Mouse (Mus musculus) layer of hippocampus, postnatal 10 days (tissue): ENCODE data around the gene Nos1ap. TPM values are rescaled to one million over a fixed set of nuclear protein-coding genes. Genes with fewer than 3 reads are reported as not detected.

Source experiments
- DNase-seq, 2 experiments: peaks; one replicate each; pipeline ENCODE4 v3.0.0; 2021; ENCODE audit warnings: low spot score in 2 of 2
- total RNA-seq, 2 experiments: library from RNA; stranded (reverse); gene quantifications; 2 replicates each; pipeline ENCODE4 v1.2.3; 2021

Gene Nos1ap
- total RNA-seq, 2 experiments from 2014 or later, result 83.9 to 88.5 TPM

GRCm38 (mm10) chr1:170588879-170589218 is 812 bp downstream of the Nos1ap start:
- no peak for DNase-seq

- no peak for DNase-seq
Observed at GRCm38 (mm10) chr1:170588353-170588752, 1.3 kb downstream of the Nos1ap start.

- no peak for DNase-seq
Observed at GRCm38 (mm10) chr1:170586715-170587114, 2.9 kb downstream of the Nos1ap start.

DNA sequence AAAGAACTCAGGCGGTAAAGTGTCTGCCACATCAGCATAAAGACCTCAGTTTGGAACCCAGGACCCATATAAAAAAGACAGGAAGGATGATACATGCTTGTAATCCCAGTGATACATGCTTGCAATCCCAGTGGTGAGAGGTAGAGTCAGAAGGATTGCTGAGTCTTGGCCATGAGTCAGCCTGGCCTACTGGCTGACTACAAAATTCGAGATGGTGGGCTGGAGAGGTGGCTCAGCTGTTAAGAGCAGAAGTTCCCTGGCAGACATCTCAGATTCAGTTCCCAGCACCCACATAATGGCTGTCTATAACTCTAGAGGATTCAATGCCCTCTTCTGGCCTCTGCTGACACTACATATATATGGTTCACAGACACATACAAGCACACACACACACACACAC is 5.7 kb downstream of the Nos1ap start:
- no peak for DNase-seq

- no peak for DNase-seq
Observed at GRCm38 (mm10) chr1:170582341-170582740, 7.3 kb downstream of the Nos1ap start.

DNA sequence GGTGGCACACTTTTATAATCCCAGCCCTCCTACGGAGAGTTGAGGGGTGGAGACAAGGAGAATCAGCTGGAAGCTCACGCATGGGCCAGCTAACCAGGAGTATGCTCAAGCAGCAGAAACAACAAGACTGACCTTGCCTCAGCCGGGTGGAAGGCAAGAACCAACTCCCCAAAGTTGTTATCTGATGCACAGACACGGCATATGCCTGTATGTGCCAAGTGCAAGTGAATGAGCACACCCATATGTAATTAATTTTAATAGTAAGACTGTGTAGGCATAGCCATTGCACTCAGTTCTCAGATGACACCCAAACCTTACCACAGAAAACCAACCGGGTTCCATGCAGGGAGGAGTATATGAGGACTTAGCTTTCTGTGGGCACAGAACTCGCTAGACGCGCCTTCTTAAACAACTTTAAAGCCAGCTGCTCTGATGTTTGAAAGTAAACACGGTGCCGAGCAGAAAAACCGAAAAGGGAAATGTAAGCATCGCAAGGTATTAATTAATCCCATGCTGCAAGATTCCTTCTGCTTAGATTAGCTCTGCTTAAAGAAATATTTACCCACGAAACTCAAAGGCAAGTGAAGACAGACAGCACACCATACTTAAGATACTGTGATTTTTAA is 9.1 kb downstream of the Nos1ap start:
- no peak for DNase-seq

DNA sequence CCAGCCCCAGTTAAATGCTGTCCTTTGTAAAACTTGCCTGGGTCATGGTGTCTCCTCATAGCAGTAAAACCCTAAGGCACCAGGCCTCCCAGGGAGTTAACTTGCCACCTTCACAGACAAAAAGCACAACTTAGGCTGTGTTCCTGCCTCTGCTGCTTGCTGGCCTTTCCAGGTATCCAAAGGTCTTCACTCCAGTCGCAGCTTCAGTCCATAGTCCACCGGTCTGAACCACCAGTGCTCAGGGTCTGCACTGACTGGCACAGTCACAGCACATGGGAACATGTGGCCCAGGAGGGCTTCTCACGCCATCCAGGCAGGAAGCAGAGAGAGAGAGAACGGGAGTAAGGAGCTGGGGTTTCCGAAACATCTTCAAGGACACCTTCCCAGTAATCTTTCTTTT is 10.2 kb downstream of the Nos1ap start:
- no peak for DNase-seq

DNA sequence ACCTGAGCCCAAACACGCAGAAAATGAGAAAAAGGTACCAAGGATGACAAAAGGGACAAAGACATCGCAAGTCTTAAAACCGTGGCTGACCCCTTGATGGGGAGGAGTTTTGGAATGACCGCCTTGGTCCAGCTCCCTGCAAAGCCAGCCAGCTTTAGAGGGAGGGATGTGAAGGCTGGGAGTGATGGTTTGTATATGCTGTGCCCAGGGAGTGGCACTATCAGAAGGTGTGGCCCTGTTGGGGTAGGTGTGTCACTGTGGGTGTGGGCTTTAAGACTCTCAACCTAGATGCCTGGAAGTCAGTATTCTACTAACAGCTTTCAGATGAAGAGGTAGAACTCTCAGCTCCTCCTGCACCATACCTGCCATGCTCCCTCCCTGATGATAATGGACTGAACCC is 10.6 kb downstream of the Nos1ap start:
- DNase-seq, result no peak

GRCm38 (mm10) chr1:170576728-170577065 is 13.0 kb downstream of the Nos1ap start:
- DNase-seq, result no peak

- no peak for DNase-seq
Observed at GRCm38 (mm10) chr1:170576012-170576727, 13.5 kb downstream of the Nos1ap start.

- no peak for DNase-seq
Observed at GRCm38 (mm10) chr1:170573117-170573516, 16.5 kb downstream of the Nos1ap start.

DNA sequence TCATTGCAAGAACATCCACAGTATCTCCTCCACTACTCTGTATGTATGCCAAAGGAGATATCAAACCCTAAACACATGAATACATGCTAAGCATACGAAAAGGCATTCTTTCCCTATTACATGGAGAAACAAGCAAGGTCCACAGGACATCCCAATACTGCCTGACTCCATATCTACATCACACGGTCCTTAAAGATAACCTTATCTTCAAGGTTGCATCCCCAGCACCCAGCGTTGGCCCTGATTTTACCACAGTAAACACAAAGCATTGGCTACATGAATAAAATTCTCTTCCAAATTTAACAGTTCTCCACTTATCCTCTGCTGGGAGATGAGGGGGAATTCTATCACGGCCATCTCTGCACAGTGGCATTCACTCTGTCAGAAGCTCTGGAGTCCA is 22.7 kb downstream of the Nos1ap start:
- no peak for DNase-seq

DNA sequence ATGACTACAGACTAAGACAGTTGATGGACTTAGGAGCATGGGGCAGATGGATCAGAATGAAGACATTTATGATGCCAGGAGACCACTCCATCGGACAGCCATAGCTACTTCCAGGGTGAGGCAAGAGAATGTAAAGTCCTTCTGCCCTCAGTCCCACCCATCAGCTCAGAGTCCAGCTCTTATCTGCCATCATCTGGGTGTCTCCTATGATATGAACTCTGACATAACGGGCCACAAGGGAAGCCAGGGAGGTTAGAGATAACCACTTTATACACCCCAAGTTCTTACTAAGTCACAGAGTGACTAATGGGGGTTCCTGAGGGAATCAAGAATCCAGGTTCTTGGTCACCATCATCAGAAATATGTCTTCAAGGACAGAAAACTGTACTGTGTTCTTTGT is 23.1 kb downstream of the Nos1ap start:
- no peak for DNase-seq

- DNase-seq, result no peak
Observed at GRCm38 (mm10) chr1:170564926-170565325, 24.7 kb downstream of the Nos1ap start.

DNA sequence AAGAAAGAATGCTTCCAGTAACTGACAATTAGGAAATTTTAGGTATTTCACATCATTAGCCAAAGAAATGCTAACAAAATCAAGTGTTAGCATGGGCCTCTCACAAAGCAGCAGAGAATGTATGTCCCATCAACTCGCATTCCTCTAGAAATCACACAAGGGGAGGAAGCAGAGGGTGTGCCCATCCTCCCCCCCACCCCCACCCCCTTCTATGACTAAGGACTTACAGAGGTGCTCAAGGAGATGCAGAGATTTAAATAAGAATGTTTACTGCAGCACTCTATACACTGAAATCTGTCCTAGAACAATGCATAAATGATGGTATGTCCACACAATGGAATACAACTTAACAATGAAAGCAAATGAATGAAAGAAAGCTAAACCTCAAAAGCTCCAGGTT is 27.2 kb downstream of the Nos1ap start:
- no peak for DNase-seq

DNA sequence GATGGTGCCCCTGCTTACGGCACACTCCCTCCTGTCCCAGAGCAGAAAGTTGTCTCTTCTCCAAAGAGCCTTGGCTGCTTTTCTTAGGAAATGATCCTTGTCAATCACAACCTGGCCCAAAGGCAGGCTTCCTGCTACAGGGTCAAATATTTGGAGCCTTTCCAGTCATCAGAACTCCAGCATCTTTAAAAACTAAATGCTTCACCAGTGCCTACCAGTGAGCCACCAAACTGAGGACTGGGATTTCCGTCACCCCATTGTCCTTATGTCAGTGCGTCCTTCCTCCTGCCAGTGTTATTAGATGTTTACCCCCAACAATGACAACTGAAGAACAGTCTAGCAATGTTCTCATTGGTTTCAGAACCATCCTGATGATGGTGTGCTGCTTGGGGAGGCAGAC is 28.9 kb downstream of the Nos1ap start:
- DNase-seq, result no peak

DNA sequence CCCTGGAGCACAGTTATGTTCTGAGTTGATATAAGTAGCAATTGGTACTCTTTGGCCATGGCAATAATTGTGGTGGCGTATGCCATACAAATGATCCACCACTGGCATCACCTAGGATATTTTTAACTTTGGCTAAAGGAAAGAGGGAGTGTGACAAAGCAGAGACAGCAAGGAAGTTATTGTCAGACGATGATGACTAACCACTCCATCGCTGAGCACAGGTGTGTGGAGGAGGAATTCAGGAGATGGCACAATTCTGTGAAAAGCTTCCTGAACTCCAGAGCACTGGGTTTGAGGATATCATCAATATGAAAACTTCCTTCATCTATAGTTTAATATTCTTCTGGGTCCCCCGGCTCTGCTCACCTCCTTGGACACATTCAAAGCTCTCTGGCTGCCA is 31.7 kb downstream of the Nos1ap start:
- no peak for DNase-seq

GRCm38 (mm10) chr1:170556696-170557095 is 33.0 kb downstream of the Nos1ap start:
- no peak for DNase-seq

DNA sequence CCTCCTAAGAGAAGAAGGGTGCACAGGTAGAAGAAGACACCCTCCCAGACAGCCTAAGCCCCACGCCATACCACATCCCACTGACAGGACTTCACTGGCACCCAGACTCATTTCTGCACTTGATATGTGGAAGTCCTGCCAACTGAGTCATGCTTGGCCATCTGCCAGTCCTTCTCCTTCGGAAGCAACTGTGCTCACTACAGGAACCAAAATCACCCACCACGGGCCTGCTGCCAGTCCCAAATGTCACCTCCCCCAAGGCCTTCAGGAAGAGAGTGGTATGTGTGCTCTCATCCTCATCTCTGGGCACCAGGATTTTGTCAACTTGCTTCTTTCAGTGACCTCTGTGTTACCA is 34.7 kb downstream of the Nos1ap start:
- DNase-seq, result peak; percentile 79 to 82

DNA sequence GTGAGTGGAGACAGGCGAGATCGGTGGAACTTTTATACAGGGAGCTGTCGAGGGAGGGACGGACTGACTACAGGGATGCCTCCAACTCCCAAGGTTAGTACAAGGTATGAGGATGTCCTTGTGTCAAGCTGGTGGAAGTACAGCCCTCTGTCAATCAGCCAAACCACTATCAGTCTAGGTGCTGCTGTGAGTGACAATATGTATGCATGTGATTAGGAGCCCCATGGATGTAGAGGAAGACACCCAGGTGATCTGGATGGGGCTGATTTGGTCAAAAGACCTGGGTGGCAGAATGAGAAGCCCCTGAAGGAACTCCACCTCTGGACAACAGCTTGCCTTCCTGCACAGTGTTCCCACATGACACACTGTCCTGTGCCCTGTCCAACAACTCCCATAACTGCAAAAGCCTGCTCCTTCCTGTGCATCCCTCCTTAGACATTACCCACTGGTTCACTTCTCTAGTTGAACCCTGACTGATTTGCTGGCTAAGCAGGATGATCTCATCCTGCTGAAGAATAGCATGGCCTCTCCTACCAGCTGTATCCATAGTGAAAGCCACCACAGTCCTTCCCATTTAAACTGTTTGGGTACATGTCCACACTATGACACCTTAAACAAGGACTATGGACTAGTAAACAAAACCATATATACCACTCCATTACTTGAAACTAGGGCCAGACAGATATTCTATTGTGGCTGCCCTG is 35.3 kb downstream of the Nos1ap start:
- DNase-seq, result no peak

DNA sequence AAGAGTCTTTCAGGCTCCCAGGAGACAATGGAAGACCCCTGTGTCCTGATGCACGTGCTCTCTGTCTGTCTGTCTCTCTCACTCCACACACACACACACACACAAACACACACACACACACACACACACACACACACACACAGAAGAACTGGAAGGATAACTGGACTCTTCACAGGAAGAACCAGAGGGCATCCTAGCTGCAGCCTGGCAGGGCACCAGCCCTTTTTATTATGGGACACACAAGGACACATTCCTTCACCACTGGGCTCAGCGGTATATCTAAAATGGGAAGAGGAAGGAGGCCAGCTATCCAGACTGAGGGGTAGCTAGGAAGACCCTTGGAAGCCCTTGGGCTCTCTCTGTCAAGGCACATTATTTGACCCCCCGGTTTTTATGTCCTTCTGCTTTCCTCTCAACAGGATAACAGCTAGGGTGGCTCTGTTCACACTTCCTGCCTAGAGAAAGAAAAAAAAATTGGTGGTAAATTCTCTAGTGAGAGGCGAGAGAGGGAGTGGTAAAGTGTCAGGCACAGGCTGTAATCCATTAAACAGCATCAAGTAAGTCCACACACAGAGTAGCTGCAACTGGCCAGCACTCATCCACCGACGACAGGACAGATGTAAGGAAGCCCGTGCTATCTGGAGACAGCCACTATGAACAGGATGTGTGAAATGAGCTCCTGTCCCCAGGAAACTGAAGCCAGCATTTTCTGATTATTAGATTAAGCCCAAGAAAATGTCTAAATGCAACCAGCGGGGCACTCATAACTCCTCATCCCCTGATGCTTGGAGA is 38.8 kb downstream of the Nos1ap start:
- DNase-seq, result no peak

- peak; percentile 39 to 49 for DNase-seq
Observed at GRCm38 (mm10) chr1:170549059-170549458, 40.6 kb downstream of the Nos1ap start.
